Mouse (Mus musculus): Measurements from ENCODE around the gene Gm2115. TPM values are rescaled to one million over a fixed set of nuclear protein-coding genes. Genes with fewer than 3 reads are reported as not detected.
A peak's percentile ranks its signal among the peaks of the same experiment; 100 is the strongest.

The Gm2115 gene
- polyA plus RNA-seq, 1 experiment from 2014 or later: 2.3 TPM

- peak; percentile 18; the same call in 1 of the 2 replicates for ATAC-seq (ENCODE audit: low FRiP score, low TSS enrichment)
- 88% methylated on average over 5 of the region's 5 CpGs for WGBS
- Histone ChIP-seq H3K27me3 (ENCODE audit: control insufficient read depth, insufficient read depth, low read length) (no peaks in the 10 kb centered on the region), H3K9me3 (ENCODE audit: control insufficient read depth, low read length) (no peaks in the 10 kb centered on the region), H3K36me3 (ENCODE audit: control insufficient read depth, insufficient read depth, low read length) (no peaks in the 10 kb centered on the region), H3K4me3 (ENCODE audit: low read depth, low read length) (no peak overlapping the region), H3K4me1 (replicated peaks; ENCODE audit: control insufficient read depth, insufficient read depth) (no peaks in the 10 kb centered on the region), H3K4me2 (replicated peaks; ENCODE audit: low read depth) (no peak overlapping the region), H3K27ac (replicated peaks) (no peak overlapping the region), H3K9ac (ENCODE audit: low read length) (no peak overlapping the region)
- no peak for DNase-seq (ENCODE audit: low spot score)
- TF ChIP-seq EP300 (optimal IDR thresholded peaks at IDR 0.05) (no peak), CTCF (IDR thresholded peaks at IDR 0.05; ENCODE audit: low read depth) (no peak)
Measured at GRCm38 (mm10) chr7:84587101-84587783, 58.5 kb downstream of the Gm2115 start.

DNA sequence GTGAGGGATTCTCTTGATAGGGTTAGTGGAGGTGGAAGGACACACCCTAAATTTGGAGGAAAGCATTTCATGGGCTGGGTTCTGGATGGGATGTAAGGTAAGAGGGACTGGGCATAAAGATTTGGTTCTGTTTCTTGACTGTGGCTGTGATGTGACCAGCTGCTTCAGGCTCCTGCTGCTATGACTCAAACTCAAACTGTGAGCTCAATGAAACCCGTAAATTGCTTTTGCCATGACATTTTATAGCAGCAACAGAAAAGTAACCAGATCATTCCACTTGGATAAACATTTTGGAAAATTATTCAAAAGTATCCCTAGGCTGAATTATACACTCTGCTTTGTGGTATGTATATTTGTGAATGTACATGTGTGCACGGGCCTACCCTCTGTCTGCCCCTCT is 61.9 kb downstream of the Gm2115 start:
- no peak overlapping the region for H3K4me2 ChIP-seq (replicated peaks; ENCODE audit: low read depth)
- no peaks in the 10 kb centered on the region for H3K4me1 ChIP-seq (replicated peaks; ENCODE audit: control insufficient read depth, insufficient read depth)
- H3K9ac ChIP-seq (ENCODE audit: low read length): no peak overlapping the region
- no peaks in the 10 kb centered on the region for H3K9me3 ChIP-seq (ENCODE audit: control insufficient read depth, low read length)
- WGBS: 79% methylated on average over 2 of the region's 2 CpGs
- H3K27me3 ChIP-seq (ENCODE audit: control insufficient read depth, insufficient read depth, low read length): no peaks in the 10 kb centered on the region
- ATAC-seq (ENCODE audit: low FRiP score, low TSS enrichment) (no peak), DNase-seq (ENCODE audit: low spot score) (no peak)
- no peak overlapping the region for H3K27ac ChIP-seq (replicated peaks)
- TF ChIP-seq CTCF (IDR thresholded peaks at IDR 0.05; ENCODE audit: low read depth): no peak
- H3K36me3 ChIP-seq (ENCODE audit: control insufficient read depth, insufficient read depth, low read length): no peaks in the 10 kb centered on the region
- no peak overlapping the region for H3K4me3 ChIP-seq (ENCODE audit: low read depth, low read length)

- Histone ChIP-seq H3K27me3 (ENCODE audit: control insufficient read depth, insufficient read depth, low read length) (no peaks in the 10 kb centered on the region), H3K27ac (replicated peaks) (no peak overlapping the region), H3K9ac (ENCODE audit: low read length) (no peak overlapping the region), H3K9me3 (ENCODE audit: control insufficient read depth, low read length) (no peaks in the 10 kb centered on the region), H3K4me3 (ENCODE audit: low read depth, low read length) (no peak overlapping the region), H3K4me1 (replicated peaks; ENCODE audit: control insufficient read depth, insufficient read depth) (no peaks in the 10 kb centered on the region), H3K36me3 (ENCODE audit: control insufficient read depth, insufficient read depth, low read length) (no peaks in the 10 kb centered on the region), H3K4me2 (replicated peaks; ENCODE audit: low read depth) (no peak overlapping the region)
- DNase-seq (ENCODE audit: low spot score) (no peak), ATAC-seq (ENCODE audit: low FRiP score, low TSS enrichment) (no peak)
- WGBS: 87% methylated on average over 3 of the region's 3 CpGs
- TF ChIP-seq CTCF (IDR thresholded peaks at IDR 0.05; ENCODE audit: low read depth): no peak
- no peak for TF ChIP-seq EP300 (optimal IDR thresholded peaks at IDR 0.05)
Measured at GRCm38 (mm10) chr7:84591347-84591746, 62.6 kb downstream of the Gm2115 start.

GRCm38 (mm10) chr7:84594087-84594916 is 65.5 kb downstream of the Gm2115 start:
- TF ChIP-seq CTCF (IDR thresholded peaks at IDR 0.05; ENCODE audit: low read depth) (peak; percentile 94), EP300 (optimal IDR thresholded peaks at IDR 0.05) (no peak)
- Histone ChIP-seq H3K4me1 (replicated peaks; ENCODE audit: control insufficient read depth, insufficient read depth) (no peaks in the 10 kb centered on the region), H3K9ac (ENCODE audit: low read length) (no peak overlapping the region), H3K4me3 (ENCODE audit: low read depth, low read length) (no peak overlapping the region), H3K4me2 (replicated peaks; ENCODE audit: low read depth) (no peak overlapping the region; the same call in 1 of the 2 replicates), H3K36me3 (ENCODE audit: control insufficient read depth, insufficient read depth, low read length) (no peaks in the 10 kb centered on the region), H3K27ac (replicated peaks) (no peak overlapping the region), H3K27me3 (ENCODE audit: control insufficient read depth, insufficient read depth, low read length) (no peaks in the 10 kb centered on the region), H3K9me3 (ENCODE audit: control insufficient read depth, low read length) (no peaks in the 10 kb centered on the region)
- WGBS: 42% methylated on average over 8 of the region's 8 CpGs
- ATAC-seq (ENCODE audit: low FRiP score, low TSS enrichment): peak; percentile 80
- peak; percentile 48 for DNase-seq (ENCODE audit: low spot score)

DNA sequence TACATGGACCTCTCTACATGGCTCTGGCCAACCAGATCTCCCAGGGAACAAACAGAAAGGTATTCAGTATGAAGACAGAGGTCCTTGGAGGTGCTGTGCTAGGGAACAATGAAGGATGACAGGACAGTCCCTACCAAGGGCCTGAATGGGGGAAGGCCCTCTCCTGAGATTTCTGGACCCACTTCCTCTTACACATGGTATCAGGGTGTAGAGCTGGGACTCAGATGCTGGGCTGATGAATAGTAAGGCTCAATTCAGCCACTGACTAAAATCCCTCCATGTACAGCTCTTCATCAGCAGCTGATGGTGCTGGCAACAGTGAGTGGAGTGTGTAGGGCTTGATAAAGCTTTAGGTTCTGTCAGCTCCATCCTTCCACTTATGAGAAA is 66.2 kb downstream of the Gm2115 start:
- TF ChIP-seq EP300 (optimal IDR thresholded peaks at IDR 0.05) (no peak), CTCF (IDR thresholded peaks at IDR 0.05; ENCODE audit: low read depth) (no peak)
- H3K27ac ChIP-seq (replicated peaks): no peak overlapping the region
- DNase-seq (ENCODE audit: low spot score): no peak
- no peaks in the 10 kb centered on the region for H3K27me3 ChIP-seq (ENCODE audit: control insufficient read depth, insufficient read depth, low read length)
- H3K4me2 ChIP-seq (replicated peaks; ENCODE audit: low read depth): no peak overlapping the region
- no peaks in the 10 kb centered on the region for H3K9me3 ChIP-seq (ENCODE audit: control insufficient read depth, low read length)
- H3K4me3 ChIP-seq (ENCODE audit: low read depth, low read length): no peak overlapping the region
- H3K9ac ChIP-seq (ENCODE audit: low read length): no peak overlapping the region
- ATAC-seq (ENCODE audit: low FRiP score, low TSS enrichment): peak; percentile 25; the same call in 1 of the 2 replicates
- no peaks in the 10 kb centered on the region for H3K36me3 ChIP-seq (ENCODE audit: control insufficient read depth, insufficient read depth, low read length)
- H3K4me1 ChIP-seq (replicated peaks; ENCODE audit: control insufficient read depth, insufficient read depth): no peaks in the 10 kb centered on the region

GRCm38 (mm10) chr7:84596002-84596401 is 67.2 kb downstream of the Gm2115 start:
- Histone ChIP-seq H3K36me3 (ENCODE audit: control insufficient read depth, insufficient read depth, low read length) (no peaks in the 10 kb centered on the region), H3K4me1 (replicated peaks; ENCODE audit: control insufficient read depth, insufficient read depth) (no peaks in the 10 kb centered on the region), H3K4me3 (ENCODE audit: low read depth, low read length) (no peak overlapping the region), H3K27me3 (ENCODE audit: control insufficient read depth, insufficient read depth, low read length) (no peaks in the 10 kb centered on the region), H3K4me2 (replicated peaks; ENCODE audit: low read depth) (no peak overlapping the region), H3K27ac (replicated peaks) (no peak overlapping the region), H3K9ac (ENCODE audit: low read length) (no peak overlapping the region), H3K9me3 (ENCODE audit: control insufficient read depth, low read length) (no peaks in the 10 kb centered on the region)
- TF ChIP-seq CTCF (IDR thresholded peaks at IDR 0.05; ENCODE audit: low read depth) (no peak), EP300 (optimal IDR thresholded peaks at IDR 0.05) (no peak)
- DNase-seq (ENCODE audit: low spot score) (no peak), ATAC-seq (ENCODE audit: low FRiP score, low TSS enrichment) (no peak)
- WGBS: 78% methylated on average over 3 of the region's 3 CpGs

All from stomach, postnatal 0 days (tissue).